Mouse (Mus musculus): ENCODE data around the gene Neu1.

DNA sequence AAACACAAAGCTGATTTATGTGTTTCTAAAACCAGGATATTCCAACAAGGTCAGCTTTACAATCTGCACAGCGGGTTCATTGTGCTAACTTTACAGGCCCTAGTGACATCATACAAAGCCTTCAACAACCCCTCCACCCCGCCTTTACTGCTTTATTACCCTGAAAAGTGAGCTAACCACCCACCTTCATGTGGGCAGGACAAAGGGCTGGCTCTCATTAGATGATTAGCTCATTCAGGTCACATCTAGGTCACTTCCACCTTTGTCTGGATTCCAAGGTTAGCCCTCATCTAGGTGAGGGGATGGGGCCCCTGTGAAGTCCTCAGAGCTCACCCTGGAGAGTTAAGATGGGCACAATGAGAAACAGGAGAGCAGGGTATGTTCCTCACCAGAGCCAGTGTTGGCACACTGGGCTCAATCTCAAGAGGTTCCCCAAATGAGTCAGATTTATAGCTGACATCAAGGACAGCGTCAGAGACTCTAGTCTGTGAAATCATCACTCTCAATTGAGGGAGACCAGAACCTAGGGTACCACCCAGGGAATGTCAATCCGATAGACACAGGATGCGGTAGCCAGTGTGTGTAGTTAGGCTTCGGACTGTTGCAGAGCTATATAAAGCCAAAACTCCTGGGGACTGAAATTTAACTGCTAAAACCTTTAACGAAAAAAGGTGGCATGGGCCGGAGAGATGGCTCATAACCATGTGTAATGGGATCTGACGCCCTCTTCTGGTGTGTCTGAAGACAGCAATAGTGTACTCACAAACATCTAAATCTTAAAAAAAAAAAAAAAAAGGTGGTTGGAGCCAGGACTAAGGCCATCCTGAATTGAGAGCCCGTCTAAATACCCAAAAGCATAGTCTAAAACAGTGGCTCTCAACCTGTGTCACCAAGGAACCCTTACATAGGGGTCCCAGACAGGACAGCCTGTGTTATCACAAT is 19.7 kb downstream of the Neu1 start:
- TF ChIP-seq CTCF (IDR thresholded peaks at IDR 0.05; ENCODE audit: low read depth, low read length) (no peak), POLR2A (IDR thresholded peaks at IDR 0.05; ENCODE audit: insufficient read depth, low read length) (no peak), EP300 (IDR thresholded peaks at IDR 0.05; ENCODE audit: insufficient read depth, low read depth, low read length) (no peak)

Data from ES-Bruce4 (cell line).